ENCODE assay signal across 15 mouse cellular contexts in genomic region chr12:99715129-99716037, GRCm38 (mm10).
A peak's percentile ranks its signal among the peaks of the same experiment; 100 is the strongest.
DNase-seq lines count a peak whose midpoint lies in the region; ATAC-seq lines count a peak whose summit lies in the region.
"Had no signal": no experiment of that assay in that cellular context is flagged by ENCODE, and none has a peak within 500 bp of the region (broad histone marks: within the 10 kb centered on the region; RNA-seq: fewer than 3 reads in every experiment).

No protein-coding gene starts in this region.

- peak; percentile 36 to 40 for DNase-seq in cerebellum, postnatal 25 days
- DNase-seq in cerebellum, adult 9-10 months = no peak
- DNase-seq in kidney, postnatal 14 days = no peak
- peak; percentile 10 to 34 for DNase-seq in heart, adult 9 months (ENCODE audit: low spot score in 2 of 2)
- DNase-seq in limb, embryonic 11.5 days (ENCODE audit: low spot score) = no peak
- DNase-seq in spleen, postnatal 36 days (ENCODE audit: low spot score in 2 of 2) = no peak
- DNase-seq in lung, postnatal 10 days = no peak
- DNase-seq: kidney, adult 8-10 months; lung, adult 2 months; thymus, postnatal 36 days had no signal

- no peak overlapping the region for H3K27ac ChIP-seq in kidney, embryonic 14.5 days (ENCODE audit: low read depth, low read length)
- H3K27ac ChIP-seq in limb, embryonic 11.5 days (replicated peaks; ENCODE audit: low read depth, low read length) = no peak overlapping the region
- H3K27ac ChIP-seq: hindbrain, embryonic 15.5 days; midbrain, embryonic 12.5 days; neural tube, embryonic 13.5 days had no signal

- H3K9me3 ChIP-seq in kidney, embryonic 14.5 days (ENCODE audit: control insufficient read depth, low read length) = no peaks in the 10 kb centered on the region
- H3K9me3 ChIP-seq in limb, embryonic 11.5 days (ENCODE audit: control insufficient read depth, low read length) = no peaks in the 10 kb centered on the region
- H3K9me3 ChIP-seq: hindbrain, embryonic 15.5 days; midbrain, embryonic 12.5 days; neural tube, embryonic 13.5 days had no signal

- no peaks in the 10 kb centered on the region for H3K27me3 ChIP-seq in kidney, embryonic 14.5 days (ENCODE audit: control insufficient read depth, insufficient read depth, low read length)
- no peaks in the 10 kb centered on the region for H3K27me3 ChIP-seq in limb, embryonic 11.5 days (ENCODE audit: control insufficient read depth, insufficient read depth, low read length)
- H3K27me3 ChIP-seq: CH12.LX; hindbrain, embryonic 15.5 days; midbrain, embryonic 12.5 days; neural tube, embryonic 13.5 days had no signal

- ATAC-seq in kidney, embryonic 14.5 days (ENCODE audit: low FRiP score, low TSS enrichment) = peak; percentile 12; the same call in 1 of the 2 replicates
- ATAC-seq in limb, embryonic 11.5 days (ENCODE audit: insufficient number of reproducible peaks, low FRiP score, low TSS enrichment, low read depth) = peak; percentile 13; the same call in 1 of the 2 replicates

- 40% methylated on average over 9 of the region's 9 CpGs for WGBS in kidney, embryonic 14.5 days
- 55% methylated on average over 9 of the region's 9 CpGs for WGBS in limb, embryonic 11.5 days

- H3K4me2 ChIP-seq in kidney, embryonic 14.5 days (replicated peaks; ENCODE audit: low read depth, low read length) = no peak overlapping the region
- H3K4me2 ChIP-seq in limb, embryonic 11.5 days (ENCODE audit: low read depth, severe bottlenecking) = no peak overlapping the region
- H3K4me2 ChIP-seq: hindbrain, embryonic 15.5 days; midbrain, embryonic 12.5 days; neural tube, embryonic 13.5 days had no signal

- peaks cover 13% of the 10 kb centered on the region; the same call in 1 of the 2 replicates for H3K4me1 ChIP-seq in kidney, embryonic 14.5 days (ENCODE audit: control insufficient read depth, insufficient read depth, low read length)
- 0 out of 2 replicates have a peak, but pooled peaks cover 10% of the 10 kb centered on the region for H3K4me1 ChIP-seq in limb, embryonic 11.5 days (ENCODE audit: control insufficient read depth, insufficient read depth, low read length)

- no peak overlapping the region for H3K9ac ChIP-seq in kidney, embryonic 14.5 days (ENCODE audit: low read depth, low read length)
- H3K9ac ChIP-seq in limb, embryonic 11.5 days (ENCODE audit: low read length) = no peak overlapping the region; the same call in 1 of the 2 replicates
- H3K9ac ChIP-seq: hindbrain, embryonic 15.5 days; midbrain, embryonic 12.5 days; neural tube, embryonic 13.5 days had no signal

- no peak overlapping the region for H3K4me3 ChIP-seq in kidney, embryonic 14.5 days (ENCODE audit: low read length)
- no peak overlapping the region for H3K4me3 ChIP-seq in limb, embryonic 11.5 days (ENCODE audit: low read depth, low read length)
- H3K4me3 ChIP-seq: hindbrain, embryonic 15.5 days; midbrain, embryonic 12.5 days; neural tube, embryonic 13.5 days had no signal

- no peaks in the 10 kb centered on the region for H3K36me3 ChIP-seq in kidney, embryonic 14.5 days (ENCODE audit: control insufficient read depth, insufficient read depth, low read length)
- H3K36me3 ChIP-seq in limb, embryonic 11.5 days (ENCODE audit: control insufficient read depth, insufficient read depth, low read length) = no peaks in the 10 kb centered on the region
- H3K36me3 ChIP-seq: hindbrain, embryonic 15.5 days; midbrain, embryonic 12.5 days; neural tube, embryonic 13.5 days had no signal

Comparison
In these comparisons a context has a peak if more than half of its experiments do, and no peak if none do; other contexts are left out.
1. DNase-seq: peak in cerebellum, postnatal 25 days (2 of 2) and heart, adult 9 months (2 of 2); none in cerebellum, adult 9-10 months (single experiment), kidney, postnatal 14 days (single experiment), limb, embryonic 11.5 days (single experiment), spleen, postnatal 36 days (0 of 2) and lung, postnatal 10 days (single experiment).